Mouse (Mus musculus): ENCODE results near the gene Mei1.

Mei1 gene

DNA sequence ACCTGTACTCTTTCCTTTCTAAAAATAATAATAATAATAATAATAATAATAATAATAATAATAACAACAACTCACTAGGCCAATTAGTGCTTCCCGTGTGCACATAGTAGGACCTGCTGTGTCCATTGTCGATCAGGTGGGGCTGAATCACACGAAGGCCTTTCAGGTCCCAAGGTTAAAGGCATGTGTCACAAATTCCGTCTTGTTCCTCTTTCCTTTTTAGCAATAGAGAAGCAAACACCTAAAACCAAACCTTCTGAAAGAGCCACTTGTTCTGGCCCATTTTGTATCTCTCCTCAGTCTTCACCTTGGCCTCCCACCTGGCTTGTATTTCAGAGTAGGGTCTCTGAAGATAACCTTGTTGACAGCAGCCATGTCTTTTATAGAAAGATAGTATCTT lies 81.4 kb downstream of the Mei1 start:
- DNase-seq (ENCODE audit: low spot score), result no peak

DNA sequence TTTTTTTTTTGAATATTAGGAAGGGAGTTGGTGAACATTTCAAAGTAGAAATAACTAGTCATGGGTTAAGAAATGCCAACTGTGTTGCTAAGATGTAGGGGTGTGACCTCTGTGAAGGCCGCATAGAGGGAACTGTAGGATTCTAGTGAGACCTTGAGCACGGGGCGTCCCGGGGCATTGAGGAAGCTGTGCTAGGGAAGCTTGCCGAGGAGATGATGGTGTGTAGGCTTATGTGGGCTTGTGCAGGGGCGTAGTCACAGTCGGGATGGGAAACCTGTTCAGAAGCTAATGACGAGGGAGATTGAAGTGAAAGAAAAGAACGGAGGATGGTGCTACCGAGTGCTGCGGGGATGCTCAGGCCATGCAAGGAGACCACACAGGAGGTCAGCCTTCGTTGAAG lies 82.2 kb downstream of the Mei1 start:
- no peak for DNase-seq (ENCODE audit: low spot score)

DNA sequence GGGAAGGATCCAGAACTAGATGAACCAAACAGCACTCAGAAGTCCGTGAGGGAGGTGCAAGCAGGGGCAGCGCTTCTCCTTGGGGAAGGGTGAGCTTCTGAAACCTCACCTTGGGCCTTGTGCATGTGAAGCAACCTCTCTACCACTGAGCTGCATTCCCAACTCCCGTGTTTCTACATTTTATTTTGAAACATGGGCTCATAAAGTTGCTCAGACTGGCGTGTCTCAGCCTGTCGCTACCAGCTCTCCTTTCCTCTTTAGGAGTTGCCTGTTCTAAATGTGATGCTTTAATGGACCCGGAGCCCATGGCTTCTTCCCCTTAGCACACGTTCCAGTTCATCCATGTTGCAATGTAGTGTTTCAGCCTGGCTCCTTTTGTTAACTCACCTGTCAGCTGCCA lies 82.6 kb downstream of the Mei1 start:
- DNase-seq (ENCODE audit: low spot score), result no peak

DNA sequence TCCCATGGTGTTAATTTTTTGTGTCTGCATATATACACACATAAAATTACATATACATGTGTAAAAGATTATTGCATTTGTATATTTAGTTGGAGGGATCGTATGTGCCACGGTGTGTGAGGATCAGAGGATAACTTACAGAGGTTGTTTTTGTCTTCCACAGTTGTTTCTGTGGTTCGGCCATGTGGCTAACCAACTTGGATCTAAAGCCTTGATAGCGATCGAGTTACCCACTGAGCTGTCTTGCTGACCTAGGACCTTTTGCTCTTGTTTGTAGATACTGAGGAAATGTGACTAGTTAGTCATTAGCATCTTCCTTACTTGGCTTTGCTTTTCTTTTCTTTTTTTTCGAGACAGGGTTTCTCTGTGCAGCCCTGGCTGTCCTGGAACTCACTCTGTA lies 86.5 kb downstream of the Mei1 start:
- no peak for DNase-seq (ENCODE audit: low spot score)

DNA sequence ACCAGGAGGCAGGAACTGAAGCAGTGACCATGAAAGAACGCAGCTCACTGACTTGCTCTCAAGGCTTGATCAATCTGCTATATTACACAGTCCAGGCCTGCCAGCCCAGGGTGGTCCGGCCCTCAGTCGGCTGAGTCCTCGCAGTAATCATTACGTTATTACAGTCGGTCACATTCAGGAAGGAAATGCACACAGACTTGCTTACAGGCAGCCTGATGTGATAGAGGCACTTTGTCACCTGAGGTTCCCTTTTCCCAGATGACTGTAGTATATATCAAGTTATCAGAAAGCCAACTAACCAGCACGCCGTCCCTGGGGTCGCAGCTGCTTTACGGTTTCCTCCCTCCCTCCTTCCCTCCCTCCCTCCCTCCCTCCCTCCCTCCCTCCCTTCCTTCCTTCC lies 87.1 kb downstream of the Mei1 start:
- no peak for DNase-seq (ENCODE audit: low spot score)

DNA sequence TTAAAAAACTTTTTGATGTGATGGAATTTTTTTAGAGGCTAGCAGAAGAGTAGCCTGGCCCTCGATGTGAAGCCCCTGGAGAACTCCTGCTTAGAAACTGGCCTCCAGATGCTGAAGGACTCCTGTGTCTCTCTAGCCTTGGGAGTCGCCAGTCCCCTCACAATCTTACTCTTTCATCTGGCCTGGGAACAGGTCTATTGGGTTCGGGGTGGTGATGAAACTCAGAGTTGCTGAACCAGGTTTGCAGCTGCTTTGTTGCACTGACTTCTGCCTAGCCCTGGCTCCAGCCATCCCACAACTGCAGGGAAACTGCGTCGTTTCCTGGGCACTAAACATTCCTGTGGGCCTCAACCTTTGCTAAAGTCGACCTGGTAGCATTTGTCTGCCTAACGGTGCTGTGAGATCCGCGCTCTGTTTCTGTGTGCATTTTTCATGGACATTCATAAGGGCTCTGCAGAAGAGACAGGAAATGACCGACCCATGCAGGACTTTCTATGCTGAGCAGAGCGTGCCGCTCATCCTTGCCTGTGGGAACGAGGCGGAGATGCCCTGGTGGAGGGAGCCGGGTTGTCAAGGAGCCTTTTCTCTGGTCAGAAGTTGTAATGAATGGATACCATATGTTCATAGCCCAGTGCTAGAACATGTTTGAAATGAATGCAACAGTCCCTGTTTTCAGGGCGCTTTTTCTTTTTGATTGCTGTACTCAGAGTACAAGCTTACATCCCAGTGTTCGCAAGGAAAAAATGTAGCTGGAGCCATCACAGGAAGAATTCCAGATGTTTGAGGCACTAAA lies 88.6 kb downstream of the Mei1 start:
- DNase-seq (ENCODE audit: low spot score), result no peak

DNA sequence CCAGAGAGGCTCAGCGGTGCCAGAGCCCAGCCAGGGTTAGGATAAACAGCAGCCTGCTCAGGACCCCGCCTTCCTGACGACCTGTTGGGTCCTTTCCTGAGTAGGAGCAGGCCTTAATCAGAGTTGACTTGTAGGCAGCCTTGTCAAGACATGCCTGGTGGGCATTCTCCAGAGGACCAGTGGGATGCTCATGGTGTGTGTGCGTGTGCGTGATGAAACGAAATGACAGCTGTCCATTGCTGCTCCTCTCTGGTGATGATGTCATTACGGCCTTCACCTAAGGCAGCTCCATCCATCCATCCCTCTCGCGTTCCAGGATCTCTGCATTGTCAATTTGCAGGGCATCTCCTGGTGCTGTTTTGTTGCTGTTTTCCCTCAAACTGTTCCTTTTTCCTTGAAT lies 89.7 kb downstream of the Mei1 start:
- no peak for DNase-seq (ENCODE audit: low spot score)

DNA sequence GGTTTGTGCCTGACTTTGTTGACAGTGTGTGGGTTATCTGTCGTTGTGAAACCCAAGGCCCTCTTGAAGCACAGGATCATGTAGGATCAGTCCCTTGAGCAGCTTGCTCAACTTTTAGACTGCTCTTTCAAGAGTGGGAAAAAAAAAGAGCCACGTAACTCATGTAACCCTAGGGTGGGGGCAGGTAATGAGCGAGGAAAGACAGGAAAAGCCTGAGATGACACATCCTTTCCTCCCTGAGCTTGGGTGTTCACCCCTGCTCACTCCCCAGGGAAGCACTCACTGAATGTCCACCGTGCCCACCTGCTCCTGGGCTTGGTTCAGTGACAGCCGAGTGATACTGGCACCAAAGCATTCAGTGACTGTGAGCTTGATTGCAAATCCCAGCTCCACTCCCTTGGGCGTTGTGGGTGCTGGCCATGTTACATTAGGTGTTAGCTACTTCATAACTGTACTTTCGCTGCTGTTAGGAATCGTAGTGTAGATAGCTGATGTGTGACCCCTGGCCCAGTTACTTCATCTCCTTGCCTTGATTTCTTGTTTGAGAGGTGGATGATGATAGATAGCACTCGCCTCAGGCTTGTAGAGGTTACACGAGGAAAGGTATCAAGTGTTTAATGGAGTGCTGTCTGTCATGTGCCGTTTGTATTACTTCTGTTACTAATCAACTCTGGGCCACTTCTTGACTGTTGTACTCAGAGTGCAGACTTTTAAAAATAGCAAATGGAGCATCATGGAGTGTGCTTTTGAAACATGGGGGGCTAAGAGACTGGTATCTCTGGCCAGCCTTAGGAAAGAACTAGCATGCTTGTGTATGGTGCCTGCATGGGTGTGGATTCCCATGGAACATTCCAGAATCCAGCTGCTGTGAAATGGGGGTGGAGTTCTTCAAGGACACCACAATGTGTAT lies 91.2 kb downstream of the Mei1 start:
- peak; percentile 69 for DNase-seq (ENCODE audit: low spot score)

DNA sequence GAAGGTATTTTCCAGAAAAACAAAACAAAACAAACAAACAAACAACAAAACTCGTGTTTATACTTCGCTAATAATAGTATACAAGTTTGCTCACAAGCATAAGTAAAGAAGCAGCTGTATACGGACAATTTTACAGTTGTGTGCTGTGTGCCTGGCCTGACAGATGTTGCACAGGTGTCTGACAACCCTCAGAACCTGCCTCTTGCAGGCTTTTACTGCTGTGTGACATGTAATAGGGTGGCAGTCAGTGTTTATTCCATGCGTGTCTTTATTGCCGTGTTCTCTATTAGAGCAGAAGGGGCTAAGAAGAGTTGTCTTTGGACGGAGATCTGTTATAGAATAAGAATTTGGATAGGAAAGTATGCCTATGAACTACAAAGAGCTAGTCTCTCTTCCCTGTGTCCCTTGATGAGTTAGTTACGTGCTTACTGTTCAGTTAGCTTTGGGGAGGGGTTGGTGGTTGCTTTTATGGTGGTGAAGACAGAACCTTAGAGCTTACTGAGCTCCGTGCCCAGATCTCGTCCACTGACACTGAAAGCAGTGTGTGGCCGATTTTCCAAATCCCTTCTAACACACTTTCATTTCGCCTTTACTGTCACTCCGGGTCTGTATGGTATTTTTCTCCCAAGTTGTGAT lies 92.3 kb downstream of the Mei1 start:
- DNase-seq (ENCODE audit: low spot score), result no peak

DNA sequence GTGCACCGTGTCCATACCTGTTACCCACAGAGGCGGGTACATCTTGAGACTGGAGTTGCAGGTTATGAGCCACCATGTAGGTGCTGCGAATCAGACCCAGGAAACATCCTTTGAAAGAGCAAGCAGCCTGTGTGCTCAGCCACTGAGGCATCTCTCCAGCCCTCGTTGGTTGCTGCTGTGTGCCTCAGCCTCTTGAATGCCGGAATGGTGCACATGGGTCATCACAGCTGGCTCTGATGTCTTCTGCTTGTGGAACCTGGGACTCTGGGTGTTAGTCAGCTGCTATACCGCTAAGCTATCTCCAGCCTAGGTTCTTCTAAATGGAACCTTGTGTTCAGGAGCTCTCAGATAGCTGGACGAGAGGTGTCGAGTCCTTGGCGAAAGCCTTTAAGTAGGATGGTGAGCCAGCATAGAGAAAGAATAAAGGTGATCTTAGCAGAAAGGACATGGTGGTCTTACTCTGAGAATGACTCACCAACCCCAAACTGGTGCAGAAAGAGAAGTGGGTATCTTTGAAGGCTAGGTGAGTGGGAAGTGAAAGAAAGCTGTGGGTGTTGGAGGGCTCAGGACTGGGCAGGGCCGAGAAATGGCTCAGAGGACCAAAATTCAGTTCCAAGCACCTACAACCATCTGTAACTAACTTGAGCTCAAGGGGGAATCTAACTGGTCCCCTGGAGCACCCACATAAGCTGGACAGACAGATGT lies 93.7 kb downstream of the Mei1 start:
- DNase-seq (ENCODE audit: low spot score), result no peak

DNA sequence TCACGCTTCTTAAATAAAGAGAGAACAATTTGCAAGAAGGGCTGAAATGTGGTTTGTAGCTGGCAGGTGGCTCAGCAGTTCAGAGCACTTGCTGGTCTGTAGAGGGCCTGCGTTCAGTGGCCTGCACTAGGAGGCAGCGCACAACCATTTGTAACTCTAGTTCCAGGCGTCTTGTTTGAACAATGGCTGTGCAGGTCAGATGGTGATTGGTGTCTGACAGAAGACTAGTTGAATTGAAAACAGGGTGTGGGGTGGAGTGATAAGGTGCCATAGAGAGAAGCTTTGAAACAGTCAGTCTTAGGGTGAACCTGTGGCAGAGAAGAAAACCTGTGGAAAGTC lies 94.2 kb downstream of the Mei1 start:
- DNase-seq (ENCODE audit: low spot score), result peak; percentile 65

DNA sequence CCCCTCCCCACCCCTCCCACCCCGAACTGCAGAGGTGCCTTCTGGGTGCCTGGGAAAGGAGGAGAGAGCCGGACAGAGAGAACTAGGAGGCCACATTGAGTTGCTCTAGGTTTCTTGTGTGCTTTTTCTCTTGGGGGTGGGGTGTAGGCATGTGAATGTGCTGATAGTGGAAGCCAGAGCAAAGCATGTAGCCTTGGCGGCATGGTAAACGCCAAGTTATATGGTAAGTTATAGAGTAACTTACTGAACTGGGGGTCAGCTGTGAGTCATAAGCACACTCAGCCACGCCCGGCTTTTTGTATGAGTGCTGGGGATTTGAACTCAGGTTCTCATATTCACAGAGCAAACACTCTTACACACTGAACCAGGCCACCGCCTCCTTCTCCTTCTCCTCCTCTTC lies 94.7 kb downstream of the Mei1 start:
- peak; percentile 72 for DNase-seq (ENCODE audit: low spot score)

DNA sequence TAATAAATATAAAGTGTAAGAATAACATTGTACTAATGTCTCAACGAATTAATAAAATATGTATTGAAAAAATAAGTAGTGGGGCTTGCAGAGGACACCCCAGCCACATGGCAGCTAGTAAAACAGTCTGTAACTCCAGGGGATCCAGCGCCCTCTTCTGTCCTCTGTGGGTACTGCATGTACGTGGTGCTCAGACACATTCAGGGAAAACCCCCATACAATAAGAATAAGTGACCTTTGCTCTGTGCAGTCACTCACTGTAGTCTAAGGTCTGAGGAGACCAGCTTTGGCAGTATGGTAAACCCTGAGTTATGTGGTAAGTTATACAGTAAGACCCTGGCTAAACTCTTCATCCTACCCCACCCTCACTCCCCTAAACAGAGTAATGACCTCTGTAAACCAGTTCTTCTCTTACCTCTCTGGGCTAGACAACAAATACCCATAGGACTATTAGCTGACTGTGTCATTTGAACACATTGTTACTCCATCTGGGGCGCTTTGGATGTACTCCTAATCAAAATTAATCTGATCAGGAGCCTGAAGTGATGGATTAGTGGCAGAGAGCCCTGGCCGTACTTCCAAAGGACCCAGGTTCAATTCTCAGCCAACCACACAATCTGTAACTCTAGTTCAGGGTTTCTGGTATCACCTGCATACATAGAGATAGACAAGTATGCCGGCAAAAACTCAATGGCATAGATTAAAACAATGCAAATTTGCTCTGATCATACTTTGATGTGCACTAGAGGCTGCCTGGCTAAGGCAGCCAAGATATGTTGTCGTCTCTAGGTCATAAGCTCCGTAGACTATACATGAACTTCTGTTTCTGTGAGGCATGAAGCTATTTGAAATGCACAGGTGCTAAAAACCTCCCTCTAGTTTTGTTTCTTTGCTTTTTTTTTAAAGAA lies 95.8 kb downstream of the Mei1 start:
- DNase-seq (ENCODE audit: low spot score), result peak; percentile 80

DNA sequence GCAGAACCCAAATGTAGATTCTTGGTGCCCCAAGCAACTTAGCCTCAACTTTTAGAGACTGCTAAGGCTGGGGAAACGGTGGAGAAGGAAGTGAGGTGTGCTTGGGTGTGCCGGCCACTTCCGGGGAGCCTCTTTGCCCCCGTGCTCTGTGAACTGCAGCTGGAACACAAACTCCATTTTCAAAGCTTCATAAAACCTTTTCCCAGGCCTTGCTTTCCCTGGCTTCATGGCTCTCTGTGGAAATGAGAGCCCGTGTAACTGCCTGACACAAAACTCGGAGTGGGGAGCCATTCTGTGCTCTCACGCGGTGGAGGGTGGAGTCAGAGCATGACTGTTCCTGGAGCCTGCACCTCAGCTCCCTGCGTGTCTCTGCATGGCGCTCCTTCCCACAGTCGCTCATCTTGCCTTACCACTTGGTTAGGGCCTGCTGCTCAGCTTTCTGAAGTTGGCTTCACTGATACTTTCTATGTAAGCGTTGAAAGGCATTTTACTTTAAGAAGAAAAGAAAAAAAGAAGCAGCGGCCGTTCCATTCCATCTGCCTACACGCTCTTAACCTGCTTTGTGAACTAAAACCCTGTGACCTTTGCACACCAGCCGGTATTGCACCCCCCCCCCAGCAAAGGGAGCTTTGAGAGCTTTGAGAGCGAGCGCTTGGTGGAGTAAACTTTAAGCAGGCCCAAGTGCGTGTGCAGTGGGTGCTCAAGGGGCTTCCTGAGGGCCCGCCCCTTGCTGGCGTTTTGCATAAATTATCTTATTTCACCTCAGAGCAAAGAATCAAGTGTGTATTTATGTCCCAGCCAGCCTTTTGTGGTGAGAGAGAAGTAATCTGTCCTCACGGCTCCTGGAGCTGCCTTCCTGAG lies 96.7 kb downstream of the Mei1 start:
- DNase-seq (ENCODE audit: low spot score), result peak; percentile 79

DNA sequence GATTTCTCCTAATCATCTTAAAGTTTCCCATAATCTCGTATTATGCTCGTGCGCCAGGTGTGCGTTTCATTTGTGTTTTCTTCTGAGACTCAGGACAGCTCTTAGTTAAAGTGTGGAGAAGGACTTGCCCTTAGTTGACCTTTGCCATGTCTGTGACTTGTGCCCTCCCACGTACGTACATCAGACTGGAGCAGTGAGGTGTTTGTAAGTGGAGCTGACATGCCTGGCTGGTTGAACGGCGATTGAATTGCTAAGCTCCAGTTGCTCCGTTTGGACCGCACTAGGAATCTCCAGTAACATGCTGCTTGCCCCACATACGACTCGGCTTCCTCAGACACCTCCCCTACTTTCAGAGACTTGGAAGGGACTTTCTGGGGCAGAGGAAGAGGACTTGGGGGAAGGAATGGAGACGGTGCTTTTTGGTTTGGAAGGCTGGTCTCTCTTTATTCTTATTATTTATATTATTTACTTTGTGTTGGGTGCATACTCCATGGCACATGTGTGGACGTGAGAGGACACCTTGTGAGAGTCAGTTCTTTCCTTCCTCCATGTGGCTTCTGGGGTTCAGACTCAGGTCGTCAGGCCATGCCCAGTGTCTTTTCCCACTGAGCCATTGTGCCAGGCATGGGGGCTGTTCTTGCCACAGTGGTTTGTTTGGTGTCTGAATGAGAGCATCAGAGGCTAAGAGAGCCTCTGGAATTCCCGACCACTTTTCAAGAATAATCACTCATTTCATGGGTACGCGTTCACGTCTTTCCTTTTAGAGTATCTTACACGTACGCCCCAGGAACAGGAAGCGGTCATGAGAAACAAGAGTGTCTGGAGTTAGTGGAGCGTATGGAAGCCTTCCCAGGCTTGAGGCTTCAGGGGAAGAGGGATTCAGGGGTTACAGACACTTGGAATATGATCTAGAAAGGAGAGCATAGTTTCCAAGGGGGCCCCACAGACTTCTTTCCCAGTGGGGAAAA lies 97.7 kb downstream of the Mei1 start:
- DNase-seq (ENCODE audit: low spot score), result no peak

DNA sequence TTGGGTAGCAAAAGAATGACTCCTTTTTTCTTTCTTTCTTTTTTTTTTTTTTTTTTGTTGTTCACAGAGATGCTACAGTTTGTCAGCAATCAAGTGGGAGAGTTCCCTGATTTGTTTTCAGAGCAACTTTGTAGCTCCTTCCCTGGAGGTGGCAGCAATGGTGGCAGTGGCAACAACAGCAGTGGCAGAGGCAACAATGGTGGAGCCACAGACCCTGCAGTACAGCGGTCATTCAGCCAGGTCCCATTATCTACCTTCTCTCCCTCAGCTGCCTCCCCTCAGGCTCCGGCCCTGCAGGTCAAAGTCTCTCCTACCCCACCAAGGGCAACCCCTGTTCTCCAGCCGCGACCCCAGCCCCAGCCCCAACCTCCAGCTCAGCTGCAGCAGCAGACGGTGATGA lies 99.9 kb downstream of the Mei1 start:
- no peak for DNase-seq (ENCODE audit: low spot score)

DNA sequence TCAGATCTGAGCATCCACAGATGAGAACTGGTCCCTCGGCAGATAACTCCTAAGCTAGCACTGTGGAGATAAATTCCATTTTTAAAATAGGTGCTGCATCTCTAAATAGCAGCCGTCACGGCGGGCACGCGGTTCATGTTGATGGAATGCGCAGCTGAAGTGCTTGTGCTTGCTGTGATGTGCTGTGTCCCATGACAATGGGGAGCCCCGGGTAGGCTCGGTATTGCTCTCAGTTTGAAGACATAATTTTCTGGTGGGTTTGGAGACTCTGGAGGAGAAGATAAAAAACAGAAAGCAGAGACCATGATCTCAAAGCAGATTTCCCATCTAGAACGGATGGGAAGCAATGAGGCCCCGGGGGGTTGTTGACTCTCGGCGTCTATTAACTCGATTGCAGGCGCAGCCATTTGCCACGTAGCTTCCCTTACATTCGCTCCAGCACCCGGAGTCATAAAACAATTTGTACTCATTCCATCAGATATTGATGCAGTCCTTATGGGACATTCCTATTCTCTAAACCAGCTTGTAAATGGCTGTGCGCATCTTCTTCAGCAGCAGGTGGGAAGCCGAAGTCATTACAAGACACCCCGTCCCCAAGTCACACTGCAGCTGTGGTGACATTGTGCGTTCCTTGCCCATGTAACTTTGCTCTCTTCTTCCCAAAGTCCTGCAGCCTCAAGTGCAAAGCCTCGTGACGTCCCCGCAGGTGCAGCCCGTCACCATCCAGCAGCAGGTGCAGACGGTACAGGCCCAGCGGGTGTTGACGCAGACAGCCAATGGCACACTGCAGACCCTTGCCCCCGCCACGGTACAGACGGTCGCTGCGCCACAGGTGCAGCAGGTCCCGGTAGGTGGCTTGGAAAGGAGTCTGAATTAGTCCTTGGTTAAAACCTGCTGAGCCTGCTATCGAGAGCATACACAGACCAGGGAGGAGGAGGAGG lies 100.9 kb downstream of the Mei1 start:
- no peak for DNase-seq (ENCODE audit: low spot score)

DNA sequence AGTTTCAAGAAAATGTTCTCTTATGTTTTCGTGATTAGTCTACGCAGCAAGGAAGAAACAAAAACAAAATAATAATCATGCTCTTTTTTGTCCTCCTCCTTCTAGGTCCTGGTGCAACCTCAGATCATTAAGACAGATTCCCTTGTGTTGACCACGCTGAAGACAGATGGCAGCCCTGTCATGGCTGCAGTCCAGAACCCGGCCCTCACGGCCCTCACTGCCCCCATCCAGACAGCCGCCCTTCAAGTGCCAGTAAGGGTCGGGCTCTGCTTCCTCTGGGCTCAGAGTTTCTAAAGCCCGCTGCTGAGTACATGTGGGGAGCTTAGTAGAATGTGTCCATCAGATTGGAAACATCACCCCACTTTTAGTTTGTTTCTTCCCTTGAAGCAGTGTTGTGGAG lies 102.9 kb downstream of the Mei1 start:
- no peak for DNase-seq (ENCODE audit: low spot score)
